Mouse (Mus musculus) cerebellum, adult 9-11 months (tissue): ENCODE data around the gene Cplx2.

Experiments
- DNase-seq: peaks from one replicate; pipeline ENCODE4 v3.0.0; 2022

Cplx2 gene

DNA sequence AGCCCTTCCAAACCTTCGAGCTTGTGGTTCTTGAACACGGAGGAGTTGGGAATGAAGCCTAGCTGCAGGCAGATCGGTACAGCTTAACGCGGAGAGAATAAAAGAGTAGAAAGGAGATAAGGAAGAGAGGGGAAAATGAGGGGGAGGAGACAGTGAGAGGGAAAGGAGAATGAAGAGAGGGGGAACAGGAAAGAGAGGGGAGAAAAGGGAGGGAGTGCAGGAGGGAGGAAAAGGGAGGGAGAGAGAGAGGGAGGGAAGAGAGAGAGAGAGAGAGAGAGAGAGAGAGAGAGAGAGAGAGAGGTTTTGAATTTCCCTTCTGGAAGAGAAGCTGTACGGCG is at the start of gene Cplx2:
TSS of gene Cplx2 (plus strand) at position 301 of the 338 bp plus-strand sequence.
- DNase-seq: no peak

DNA sequence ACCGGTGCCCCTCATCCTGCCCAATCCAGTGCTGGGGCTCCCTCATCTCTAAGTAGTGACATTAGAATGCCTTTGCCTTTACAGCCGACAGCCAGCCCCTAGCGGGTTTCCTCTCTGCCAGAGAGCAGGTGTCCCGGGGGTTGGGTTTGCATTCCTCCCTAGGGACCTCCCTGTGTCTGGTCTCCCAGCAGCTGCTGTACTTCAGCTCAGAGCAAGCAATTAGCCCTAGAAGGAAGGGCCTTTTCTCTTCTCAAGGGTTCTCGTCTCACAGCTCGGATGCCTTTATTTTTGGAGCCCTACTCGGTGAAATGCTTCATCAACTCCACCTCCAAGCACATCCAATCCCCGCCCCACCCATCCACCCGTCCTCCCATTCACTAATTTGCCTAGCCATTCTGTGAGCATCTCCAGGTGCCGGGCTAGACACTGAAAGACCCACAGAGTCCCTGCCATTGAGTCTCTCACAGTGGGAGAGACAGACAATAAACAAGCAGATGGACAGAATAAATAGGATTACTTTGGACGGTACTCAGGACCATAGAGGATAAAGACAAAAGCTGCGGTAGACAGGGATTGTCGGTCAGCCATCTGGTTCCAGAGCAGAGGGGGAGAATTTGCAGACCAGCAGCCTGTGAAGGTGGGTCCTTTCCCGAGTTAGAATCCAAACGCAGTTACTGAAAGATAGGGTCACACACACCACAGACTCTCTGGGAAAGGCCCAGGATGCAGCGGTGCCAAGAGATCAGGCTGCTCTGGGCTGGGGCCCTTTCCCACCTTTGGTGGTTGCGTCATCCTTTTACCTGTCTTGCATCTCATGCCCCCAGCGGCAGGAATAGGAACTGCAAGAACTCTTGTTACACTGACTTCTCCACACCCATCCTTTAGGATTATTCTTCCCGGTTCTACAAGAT is 48.5 kb upstream of the Cplx2 start:
- DNase-seq: peak; percentile 81

DNA sequence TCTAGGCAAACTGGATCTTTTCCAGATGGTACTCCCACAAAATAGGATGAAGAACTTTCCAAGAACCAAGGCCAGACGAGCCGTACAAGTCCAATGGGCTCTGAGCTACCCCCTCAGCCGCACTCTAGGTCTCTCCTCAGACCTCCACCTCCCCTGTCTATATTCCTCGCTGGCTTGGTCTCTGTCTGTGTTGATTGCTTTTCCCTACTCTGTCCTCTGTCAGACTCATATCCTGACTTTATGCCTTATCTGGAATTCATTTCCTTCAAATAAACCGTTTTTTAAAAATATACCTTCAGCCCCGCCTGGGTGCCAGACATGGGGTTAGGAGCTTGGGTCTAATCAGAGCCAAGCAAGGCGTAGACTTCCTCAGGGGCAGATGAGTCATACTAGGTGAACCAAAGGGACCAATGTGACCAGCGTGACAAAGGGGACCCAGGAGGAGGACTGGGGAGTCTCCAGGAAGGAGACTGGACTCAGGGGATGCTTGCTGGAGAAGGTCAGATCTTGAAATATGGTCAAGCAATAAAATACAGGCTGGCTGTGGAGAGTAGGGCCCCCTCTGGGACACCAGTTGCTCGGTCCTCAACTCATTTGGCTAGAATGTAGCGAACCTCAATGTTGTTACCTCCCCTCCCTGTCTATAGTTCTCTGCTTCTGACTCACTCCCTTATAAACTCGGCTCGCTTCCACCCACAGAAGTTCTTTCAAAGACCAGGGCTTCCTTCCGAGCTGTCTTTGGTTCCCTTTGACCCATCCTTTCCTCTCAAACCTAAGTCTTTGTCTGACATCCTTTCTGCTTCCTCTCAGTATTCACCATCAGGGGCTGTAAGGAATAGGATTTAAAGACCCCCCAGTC is 47.6 kb upstream of the Cplx2 start:
- peak; percentile 39 for DNase-seq

DNA sequence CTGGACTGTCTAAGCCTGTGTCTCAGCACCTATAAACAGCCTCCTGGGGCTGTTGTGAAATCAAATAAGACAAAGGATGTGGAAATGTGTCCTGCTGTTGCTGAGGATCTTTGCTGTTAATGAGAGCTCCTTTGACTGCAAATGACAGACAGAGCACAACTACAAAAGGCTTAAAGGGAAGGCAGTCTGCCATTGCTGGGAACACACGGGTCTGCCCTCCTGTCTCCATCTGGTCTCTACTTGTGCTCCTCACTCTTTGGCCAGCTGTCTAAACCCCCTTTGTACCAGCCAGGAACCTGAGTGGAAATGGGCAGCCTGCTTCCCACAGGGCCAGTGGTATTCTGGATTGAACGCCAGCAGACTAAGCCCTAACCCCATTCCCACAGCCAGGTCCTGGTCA is 47.0 kb upstream of the Cplx2 start:
- peak; percentile 53 for DNase-seq

DNA sequence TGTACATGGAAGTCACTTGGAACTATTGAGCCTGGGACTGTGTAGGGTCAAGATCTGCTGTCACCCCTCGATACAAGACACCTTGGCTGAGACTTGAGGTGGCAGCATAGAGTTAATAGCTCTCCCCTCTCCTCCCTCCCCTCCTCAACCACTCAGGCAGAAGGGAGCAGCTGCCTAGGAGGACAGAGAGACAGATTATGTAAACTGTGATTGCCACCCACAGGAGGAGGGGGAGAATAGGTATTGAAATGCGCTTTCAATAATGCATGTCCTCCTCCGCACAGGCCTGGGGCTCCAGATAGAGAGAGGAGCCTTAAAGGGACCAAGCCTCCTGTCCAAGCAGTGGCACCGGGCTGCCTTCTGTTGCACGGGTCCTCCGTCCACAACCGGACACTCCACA is 45.3 kb upstream of the Cplx2 start:
- peak; percentile 64 for DNase-seq

DNA sequence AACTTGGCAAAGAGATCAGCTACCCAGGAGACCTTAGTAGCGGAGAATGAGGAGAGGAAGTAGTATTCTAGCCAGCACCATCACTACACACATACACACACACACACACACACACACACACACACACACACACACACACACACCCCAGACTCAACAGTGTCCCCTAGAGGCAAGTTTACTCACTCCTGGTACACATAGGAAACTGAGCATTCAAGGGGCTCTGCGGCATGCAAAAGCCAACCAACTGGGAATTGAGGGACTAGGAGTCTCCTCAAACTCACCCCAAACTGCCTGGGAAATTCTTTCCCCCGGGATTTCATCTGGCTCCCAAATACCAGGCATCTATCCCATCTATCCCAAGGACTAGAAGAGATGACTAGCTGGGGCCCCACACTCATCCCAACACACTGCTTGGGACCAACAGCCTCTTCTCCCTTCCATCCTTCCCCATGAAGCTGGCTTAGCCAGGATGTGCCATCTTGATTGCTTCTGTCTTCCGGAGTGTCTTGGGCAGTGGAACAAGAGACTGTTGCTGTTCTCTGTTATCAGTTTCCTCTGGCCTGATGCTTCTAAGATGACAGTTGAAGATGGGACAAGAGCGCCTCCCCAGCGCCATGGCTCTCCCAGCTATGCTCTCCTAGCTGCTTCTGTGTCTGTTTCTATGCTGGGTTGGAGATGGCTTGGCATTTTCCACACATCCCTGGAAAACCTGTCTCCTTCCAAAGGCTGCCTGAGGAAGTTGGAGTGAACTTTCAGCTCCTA is 44.3 kb upstream of the Cplx2 start:
- DNase-seq: no peak

DNA sequence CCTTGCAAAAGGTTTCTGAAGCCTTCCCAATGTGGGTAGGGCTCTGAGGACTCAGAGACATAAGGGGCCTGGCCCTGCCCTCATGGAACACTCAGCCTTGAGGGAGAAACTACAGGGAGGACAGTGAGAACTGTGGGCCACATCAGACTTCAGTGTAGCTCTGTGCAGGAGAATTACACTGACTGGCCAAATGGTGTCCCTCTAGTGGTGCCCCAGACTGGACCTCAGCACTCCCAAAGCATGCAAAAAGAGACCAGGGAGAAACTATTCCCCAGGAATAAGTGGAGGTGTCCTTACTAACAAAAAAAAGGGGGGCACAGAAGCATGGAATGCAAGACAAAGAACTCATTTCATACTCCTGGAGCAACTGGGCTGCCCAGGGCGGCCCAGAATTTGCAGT is 43.1 kb upstream of the Cplx2 start:
- no peak for DNase-seq

DNA sequence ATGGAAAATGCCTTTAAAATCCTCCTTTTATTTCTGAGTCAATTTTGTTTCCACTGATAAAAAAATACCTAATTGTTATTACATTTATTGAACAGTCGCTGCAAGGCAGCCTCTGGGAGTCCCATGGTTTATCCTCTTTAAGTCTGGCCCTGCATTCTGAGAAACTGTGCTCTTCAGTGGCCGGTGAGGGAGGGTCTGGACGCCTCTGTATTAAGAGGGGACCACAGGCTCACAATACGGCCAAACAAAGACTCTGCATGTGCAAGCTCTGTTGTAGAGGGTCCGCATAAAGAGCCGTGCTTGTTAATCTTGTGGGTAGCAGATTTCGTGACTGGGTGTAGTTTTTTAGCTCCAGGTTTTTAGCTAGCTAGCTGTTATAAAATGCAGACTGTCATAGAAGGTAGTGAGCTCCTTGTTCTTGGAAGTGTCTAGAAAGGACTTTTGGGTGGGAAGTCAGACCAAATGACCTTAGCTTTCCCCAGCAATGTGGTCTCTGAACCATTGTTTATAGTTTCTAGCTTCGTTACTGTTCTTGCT is 42.1 kb upstream of the Cplx2 start:
- DNase-seq: no peak

DNA sequence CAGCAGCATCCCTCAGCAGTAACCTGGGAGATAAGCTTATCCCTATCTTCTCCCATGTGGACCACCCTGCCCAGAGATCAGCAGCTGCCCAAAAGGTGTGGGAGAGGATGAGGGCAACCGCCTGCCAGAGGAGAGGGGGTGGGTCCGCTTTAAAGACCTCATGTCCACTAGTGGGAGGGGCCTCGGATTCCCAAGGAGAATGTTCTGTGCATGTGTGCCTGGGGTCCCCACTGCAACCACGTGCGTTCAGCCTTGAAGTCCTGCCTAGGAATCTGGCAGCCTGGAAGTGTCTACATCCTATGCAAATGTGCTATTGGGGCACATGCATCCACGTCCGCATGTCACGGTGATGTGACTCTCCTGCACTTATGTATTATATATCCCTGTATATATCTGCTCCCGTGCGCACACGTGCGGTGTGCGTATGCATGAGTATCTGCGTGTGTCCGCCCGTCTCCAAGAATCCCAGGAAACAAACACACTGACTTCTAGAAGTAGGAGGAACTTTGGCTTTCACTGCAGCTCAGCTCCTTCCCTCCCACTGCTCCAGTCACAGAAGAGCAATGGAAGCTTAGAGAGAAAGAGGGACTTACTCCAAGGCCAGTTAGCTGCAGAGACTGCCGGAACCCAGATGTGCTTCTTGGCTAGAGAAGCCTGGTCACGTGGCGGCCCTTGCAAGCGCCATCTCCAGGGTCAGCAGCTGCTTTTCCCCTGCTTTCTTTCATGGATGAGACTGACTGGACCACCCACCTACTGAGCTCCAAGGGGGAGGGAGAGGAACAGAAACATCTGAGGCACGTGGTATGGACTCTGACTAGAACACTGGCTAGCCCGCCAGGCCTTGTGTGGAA is 39.1 kb upstream of the Cplx2 start:
- no peak for DNase-seq

DNA sequence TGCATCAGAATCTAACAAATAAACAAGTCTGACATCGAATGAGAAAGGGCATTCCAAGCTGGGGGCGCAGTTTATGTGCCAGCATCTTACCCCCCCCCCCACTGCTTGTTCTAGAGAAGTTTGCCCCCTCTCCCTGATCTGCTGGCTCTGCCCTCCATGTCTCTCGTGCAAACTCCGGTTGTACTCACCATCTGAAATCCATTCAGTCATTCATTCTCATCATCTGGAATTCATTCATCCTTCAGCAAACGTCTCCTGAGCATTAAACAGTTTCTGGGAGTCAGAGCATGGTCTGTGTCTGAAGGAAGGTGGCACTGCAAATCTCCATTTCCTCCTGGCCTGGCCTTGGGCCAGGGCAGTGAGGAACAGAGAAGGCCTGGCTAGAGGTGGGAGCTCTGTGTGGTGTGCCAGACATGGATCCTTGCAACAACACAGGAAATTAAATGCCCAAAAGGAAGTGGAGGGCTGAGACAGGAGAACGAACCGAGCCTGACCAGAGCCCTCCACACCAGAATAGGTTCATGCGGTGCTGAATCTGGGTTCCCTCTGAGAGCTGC is 38.1 kb upstream of the Cplx2 start:
- no peak for DNase-seq

DNA sequence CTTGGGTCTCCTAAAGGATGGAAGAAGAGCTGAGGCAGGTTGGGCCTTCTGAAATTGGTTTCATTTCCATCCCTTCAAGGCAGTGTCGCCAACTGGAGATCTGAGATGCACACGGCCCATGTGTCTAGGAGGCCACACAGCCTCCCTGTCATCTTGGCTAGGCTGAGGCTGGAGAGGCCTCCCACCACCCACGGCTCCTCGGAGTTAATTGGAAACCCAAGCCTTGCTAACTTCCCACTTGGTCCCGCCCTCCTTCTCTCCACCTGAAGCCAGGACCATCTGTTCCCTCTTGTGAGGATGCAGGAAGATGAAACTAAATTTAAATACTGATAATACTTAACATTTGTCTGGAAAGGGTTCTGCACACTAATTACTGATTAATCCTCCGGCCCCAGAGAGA is 34.1 kb upstream of the Cplx2 start:
- DNase-seq: peak; percentile 77

DNA sequence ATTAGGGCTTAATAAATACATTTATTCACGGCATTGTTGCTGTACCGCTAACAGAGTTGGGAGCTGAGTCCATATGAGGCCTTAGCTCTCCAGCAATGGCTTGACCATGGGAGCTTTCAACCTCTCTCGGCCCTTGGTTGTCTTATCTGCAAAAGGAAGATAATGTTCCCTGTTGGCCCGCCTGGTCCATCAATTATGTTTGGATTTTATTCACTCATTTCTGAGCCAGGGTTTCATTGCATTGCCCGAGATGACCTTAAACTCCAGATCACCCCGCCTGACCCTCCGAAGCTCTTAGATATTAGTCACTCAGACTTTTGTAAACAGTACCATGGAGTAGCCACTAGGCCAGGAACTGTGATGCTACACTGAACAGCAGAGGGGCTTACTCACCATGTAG is 33.6 kb upstream of the Cplx2 start:
- DNase-seq: no peak

DNA sequence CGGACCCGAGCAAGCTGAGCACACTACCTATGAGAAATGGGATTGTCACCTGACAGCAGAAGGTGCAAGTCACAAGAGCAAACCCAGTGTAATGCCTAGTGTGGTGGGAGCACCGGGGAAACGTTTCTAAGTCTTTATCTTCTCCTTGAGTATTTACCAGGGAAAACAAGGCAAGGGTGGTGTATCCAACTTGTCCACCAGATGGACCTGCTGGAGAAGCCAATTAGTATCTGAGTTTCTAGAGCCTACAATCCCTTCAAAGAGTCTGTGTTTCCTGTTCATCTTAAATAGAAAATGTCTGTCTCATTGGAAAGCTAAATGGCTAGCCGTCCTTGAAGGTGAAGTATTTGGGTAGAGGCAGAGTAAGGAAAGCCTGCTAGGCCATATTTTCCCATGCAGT is 32.3 kb upstream of the Cplx2 start:
- DNase-seq: no peak

DNA sequence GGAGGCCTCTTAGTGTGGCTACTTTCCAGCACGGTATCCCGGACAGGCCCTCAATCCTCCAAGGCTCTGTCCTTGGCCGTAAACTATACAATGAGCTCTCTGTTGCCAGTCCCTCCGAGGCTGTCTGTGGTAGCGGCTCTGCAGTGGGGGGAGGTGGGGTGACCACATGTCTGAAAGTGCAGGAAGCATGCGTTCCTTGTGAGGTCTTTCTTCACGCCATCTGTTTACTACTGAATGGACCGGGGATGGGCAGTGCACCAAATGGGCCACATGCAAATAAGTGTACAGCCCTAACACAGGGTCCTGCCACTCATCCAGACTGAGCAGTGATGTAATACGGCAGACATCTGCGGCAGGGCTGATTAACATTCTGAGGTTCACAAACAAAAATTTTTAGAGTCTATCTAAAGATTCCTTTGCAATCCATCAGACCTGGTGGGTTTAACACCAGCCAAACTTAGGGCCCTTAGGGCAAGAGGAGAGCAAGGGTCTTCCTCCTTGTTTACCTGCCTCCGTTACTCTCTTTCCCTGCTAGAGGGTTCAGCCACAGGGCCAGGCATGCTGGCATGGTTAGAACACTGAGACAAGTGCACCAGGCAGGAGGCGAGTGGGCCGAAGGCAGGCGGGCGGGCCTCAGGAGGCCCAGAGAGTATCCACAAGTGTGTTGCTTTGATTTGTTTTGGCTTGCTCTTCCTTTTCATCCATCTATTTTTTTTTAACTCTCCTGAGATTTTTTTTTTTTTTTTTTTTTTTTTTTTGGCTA is 25.1 kb upstream of the Cplx2 start:
- peak; percentile 60 for DNase-seq

DNA sequence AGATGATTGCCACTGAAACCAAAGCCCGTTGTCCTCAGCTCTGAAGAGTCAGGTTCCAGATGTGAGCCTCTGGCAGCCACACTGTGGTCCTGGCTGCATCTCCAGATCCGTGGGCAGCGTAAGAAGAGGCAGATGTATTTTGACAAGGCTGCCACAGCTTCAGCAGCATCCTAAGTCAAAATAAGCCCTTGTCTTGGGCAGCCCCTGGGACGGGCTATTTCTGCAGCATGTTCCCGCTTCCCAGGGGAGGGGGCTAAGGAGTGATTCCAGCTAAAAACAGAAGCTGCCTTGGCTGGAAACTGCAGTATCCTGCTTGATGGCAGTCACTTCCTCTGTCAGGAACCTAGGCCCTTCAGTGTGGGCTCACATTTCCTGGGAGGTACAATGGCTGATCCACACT is 23.1 kb upstream of the Cplx2 start:
- no peak for DNase-seq

DNA sequence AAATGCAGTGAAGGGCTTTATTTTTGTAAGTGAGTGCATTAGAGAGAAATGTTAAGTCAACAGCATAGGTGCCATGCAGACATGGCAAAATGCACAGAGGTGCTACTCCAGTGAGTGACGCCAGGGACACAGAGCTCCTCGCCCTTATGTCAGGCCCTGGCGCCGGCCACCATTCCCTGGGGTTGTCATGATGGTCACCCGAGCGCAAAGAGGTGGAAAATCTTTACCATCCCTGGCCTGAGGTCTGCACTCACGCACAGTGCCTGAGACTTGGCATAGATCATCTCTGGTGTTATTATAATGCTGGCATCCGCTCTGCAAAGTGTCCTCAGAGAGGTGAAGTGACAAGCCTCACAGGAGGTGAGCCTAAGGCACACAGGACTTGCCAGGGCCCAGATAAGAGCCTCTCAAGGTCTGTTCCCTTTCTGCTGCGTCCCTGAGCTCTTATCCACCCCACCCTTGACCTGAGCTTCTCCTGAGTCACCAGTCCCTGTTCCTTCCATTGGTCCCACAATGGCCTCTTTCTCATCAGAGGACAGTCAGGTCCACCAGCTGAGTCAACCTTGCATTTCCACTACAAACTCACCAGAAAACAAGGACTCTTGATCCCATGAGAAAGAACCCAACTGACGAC is 21.9 kb upstream of the Cplx2 start:
- DNase-seq: peak; percentile 82

DNA sequence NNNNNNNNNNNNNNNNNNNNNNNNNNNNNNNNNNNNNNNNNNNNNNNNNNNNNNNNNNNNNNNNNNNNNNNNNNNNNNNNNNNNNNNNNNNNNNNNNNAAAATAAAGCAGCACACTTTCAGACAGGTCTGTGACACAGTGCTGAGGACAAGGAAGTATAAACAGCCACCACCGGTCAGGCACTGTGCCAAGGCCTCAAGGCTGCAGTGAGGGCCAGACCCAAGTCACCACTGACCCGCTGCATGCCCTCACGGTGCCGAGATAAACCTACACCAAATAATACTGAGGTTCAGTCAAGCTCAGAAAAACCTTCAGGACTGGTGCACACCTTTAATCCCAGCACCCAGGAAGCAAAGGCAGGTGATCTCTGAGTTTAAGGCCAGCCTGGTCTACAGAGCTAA is 13.7 kb upstream of the Cplx2 start:
- peak; percentile 72 for DNase-seq

DNA sequence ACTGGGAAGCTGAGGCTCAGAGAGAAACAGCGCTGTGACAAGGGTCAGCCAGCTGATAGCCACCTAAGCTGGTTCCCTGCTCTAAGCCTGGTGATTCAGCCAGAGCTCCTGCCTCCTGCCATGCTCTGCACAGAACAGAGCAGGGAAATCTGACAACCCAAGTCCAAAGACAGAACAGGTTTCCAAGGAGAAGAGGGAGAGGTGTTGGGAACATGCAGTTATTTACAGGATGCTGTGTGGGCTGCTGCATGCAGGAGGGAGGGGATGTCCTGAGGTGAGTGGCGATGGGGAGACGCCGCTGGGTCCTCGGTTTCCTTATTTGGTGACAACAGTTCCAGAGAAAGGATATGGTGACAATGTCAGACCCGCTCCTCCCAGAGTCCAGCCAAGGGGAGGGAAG is 12.0 kb upstream of the Cplx2 start:
- no peak for DNase-seq

DNA sequence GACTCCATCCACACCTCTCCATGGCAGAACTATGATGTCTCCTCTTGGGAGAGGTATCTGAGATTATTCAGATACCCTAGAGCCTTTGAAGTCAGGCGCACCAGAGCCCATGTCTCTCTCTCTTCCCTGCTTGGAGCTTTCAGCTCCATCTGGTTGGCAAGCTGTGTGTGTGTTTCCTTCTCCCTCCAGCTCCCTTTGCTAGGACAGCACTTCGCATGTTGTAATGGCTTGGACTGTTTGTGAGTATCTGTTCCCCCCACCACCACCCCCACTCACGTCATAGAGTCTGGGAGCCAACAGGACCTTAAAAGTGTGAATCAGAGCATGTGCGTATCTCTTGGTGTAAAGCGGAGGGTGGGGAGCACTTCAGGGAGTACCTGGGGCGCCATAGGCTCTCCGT is 6.5 kb upstream of the Cplx2 start:
- DNase-seq: peak; percentile 67

DNA sequence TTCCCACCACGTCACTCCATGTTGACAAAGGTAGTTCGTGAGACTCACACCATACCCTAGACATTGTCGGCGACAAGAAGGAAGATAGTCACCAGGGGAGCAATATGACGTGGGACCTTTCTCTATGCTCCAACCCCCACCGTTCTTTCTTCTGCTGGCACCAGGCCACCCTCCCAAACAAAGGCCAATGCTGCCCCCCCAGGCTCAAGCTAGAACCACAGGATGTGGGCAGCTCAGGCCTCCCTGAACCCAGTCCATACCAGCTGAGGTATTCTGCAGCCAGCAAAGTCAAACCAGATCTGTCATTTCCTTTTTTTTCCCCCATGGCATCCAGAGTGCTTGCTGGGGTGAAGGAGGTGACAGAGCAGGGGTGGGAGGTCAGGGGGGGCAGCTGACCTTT is 3.4 kb upstream of the Cplx2 start:
- peak; percentile 79 for DNase-seq

DNA sequence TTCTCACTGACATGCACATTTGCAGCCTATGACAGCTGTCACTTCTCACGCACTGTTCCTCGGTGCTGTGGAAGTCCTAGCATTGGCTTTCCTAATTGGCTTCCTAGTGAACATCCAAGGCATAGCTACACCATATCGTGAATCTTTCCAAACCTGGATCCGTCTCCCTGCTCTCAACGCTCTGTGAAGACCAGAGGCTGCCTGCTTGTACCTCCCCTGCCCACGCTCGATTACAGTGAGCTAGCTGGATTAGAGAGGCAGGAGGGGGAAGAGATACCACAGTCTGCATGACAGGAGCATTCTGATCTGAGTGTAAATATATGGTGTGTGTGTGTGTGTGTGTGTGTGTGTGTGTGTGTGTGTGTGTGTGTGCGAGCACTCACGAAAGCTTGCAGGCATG is 3.0 kb upstream of the Cplx2 start:
- DNase-seq: no peak
